Mouse (Mus musculus) lung, adult 2 months (tissue): ENCODE measurements around the gene Btbd7.

Experiments
- CTCF ChIP-seq: fragments of 200-500 bp; IDR thresholded peaks from 2 replicates; pipeline ENCODE4 v1.5.1; 2011; ENCODE audit warnings: mild to moderate bottlenecking, low read length, control low read depth; ENCODE audit not compliant: insufficient read depth
- POLR2A ChIP-seq: fragments of 200-500 bp; IDR thresholded peaks from 2 replicates; pipeline ENCODE4 v1.6.1; 2011; ENCODE audit warnings: low read depth, mild to moderate bottlenecking, control low read depth, low read length, borderline replicate concordance; ENCODE audit errors: extremely low read depth

- TF ChIP-seq CTCF (no peak), POLR2A (no peak)
Observed at GRCm38 (mm10) chr12:102908191-102908590, 29.9 kb upstream of the Btbd7 start.
